Mouse (Mus musculus): ENCODE measurements at regions not wholly inside any gene's neighbourhood (a gene's known extent, or its start where the extent isn't known, plus 50 kb on each side); places are given as distances from the start of the nearest gene placed in this dataset.

DNA sequence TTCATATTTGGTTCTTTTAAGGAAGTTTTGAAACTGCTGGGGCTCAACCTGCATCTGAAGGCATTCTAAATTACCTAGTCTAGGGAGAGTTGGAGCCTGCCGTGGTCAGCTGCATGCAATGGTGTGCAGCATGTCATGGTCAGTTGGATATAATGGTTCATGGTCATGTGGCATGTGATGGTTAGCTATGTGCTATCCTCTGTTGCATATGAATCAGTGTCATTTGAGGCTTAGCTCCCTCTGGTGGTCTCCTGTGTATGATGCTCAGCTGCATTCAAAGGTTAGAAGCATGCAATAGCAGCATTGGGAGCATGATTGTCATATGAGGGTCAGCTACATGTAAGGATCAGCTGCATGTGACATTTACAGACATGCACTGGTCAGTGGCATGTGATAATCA lies 1894.0 kb upstream of the Lrrc6 start:
- TF ChIP-seq POLR2A (IDR thresholded peaks at IDR 0.05; ENCODE audit: control insufficient read depth, extremely low read depth, insufficient read depth, low read length, poor library complexity): no peak
- TF ChIP-seq CTCF (IDR thresholded peaks at IDR 0.05; ENCODE audit: borderline replicate concordance, control insufficient read depth, extremely low read depth, insufficient read depth, low read length, poor library complexity): no peak
